Mouse (Mus musculus) small intestine, adult 2 months (tissue): Measurements from ENCODE around the gene Tedc1. TPM values are rescaled to one million over a fixed set of nuclear protein-coding genes. Genes with fewer than 3 reads are reported as not detected.

Source experiments
- H3K27ac ChIP-seq: fragments of 200-500 bp; 2 replicates; pipeline ENCODE4 v1.5.1; 2012; ENCODE audit warnings: low read depth, low read length, control low read depth, inconsistent platforms; ENCODE audit not compliant: insufficient read depth
- H3K27me3 ChIP-seq: fragments of 200-500 bp; 2 replicates; pipeline ENCODE4 v1.6.1; 2012; ENCODE audit warnings: mild to moderate bottlenecking, moderate library complexity, low read length, inconsistent platforms; ENCODE audit not compliant: control insufficient read depth, insufficient read depth
- H3K36me3 ChIP-seq: fragments of 200-500 bp; 2 replicates; pipeline ENCODE4 v1.6.1; 2012; ENCODE audit warnings: mild to moderate bottlenecking, low read length, control low read depth, inconsistent platforms; ENCODE audit not compliant: control insufficient read depth, insufficient read depth
- H3K4me1 ChIP-seq: fragments of 200-500 bp; 2 replicates; pipeline ENCODE4 v1.6.1; 2012; ENCODE audit warnings: low read length, inconsistent platforms, mixed read lengths; ENCODE audit not compliant: control insufficient read depth, insufficient read depth, insufficient read length
- H3K4me3 ChIP-seq: fragments of 200-500 bp; 2 replicates; pipeline ENCODE4 v1.5.1; 2012; ENCODE audit warnings: low read depth, mild to moderate bottlenecking, control low read depth, inconsistent platforms, low read length, moderate library complexity
- CTCF ChIP-seq: fragments of 200-500 bp; IDR thresholded peaks from 2 replicates; pipeline ENCODE4 v1.5.1; 2012; ENCODE audit warnings: low read depth, mild to moderate bottlenecking, control low read depth, inconsistent platforms, low read length, moderate library complexity, mixed read lengths; ENCODE audit not compliant: insufficient replicate concordance, insufficient read length; ENCODE audit errors: extremely low read depth
- POLR2A ChIP-seq: fragments of 200-500 bp; IDR thresholded peaks from 2 replicates; pipeline ENCODE4 v1.6.1; 2012; ENCODE audit warnings: low read depth, mild to moderate bottlenecking, control low read depth, inconsistent platforms, low read length, moderate library complexity
- WGBS: fragments of 180-500 bp; shearing (Covaris S2); methylation state at CpG from one replicate; pipeline ENCODE4 v1.1.7; 2018; 5-methylcytosine and 5-hydroxymethylcytosine counted together
- polyA plus RNA-seq: library from polyadenylated mRNA; depleted of rRNA; stranded (reverse); fragments of >200 nt; gene quantifications from 2 replicates; pipeline ENCODE4 v1.2.3, GENCODE M21; 2012; rRNA removed

Tedc1 gene
- polyA plus RNA-seq, 1 experiment = 18.3 TPM

DNA sequence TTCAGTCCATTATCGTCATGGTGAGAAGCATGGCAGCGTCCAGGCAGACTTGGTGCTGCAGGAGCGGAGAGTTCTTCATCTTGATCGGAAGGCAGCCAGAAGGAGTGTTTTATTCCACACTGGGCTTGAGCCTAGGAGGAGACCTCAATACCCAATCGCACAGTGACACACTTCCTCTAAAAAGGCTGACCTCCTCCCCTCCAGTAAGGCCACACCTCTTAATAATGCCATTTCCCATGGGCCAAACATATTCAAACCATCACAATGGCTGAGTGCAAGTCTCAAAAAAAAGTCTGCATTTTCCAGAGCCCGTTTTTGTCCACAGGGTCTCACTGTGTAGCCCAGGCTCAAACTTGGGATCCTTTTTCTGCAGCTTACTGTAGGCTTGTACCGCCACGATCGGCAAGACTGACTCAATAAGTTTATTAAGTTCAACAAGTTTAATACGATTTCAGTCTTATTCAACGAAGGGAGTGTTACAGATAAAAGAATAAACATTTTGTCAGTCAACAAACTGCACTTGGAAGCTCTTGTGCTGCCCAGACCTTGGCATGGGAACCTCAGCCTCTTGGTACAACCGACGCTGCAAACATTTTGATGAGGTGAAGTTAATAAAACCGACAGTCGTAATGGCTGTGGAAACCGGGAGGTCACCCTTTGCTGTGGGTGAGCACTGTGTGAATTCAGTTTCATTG, 58.9 kb downstream of the Tedc1 start:
- Histone ChIP-seq H3K4me1 (no peaks in the 10 kb centered on the region), H3K27ac (no peak overlapping the region), H3K27me3 (no peaks in the 10 kb centered on the region), H3K4me3 (no peak overlapping the region), H3K36me3 (no peaks in the 10 kb centered on the region)
- TF ChIP-seq CTCF (no peak), POLR2A (no peak)
- 83% methylated on average over 16 of the region's 16 CpGs for WGBS

Other genes with a start within 250 kb of the Tedc1 start
- gene Jag2, start 226.6 kb upstream of the Tedc1 start, polyA plus RNA-seq = 6.2 and 9.1 TPM in 2 replicates
- gene Nudt14, start 214.3 kb upstream of the Tedc1 start, polyA plus RNA-seq = 40.8 and 42.4 TPM in 2 replicates
- 116 and 206 TPM in 2 replicates for gene Btbd6, start 179.9 kb upstream of the Tedc1 start, polyA plus RNA-seq
- gene Brf1, start 155.7 kb upstream of the Tedc1 start, polyA plus RNA-seq = 43.7 and 95.6 TPM in 2 replicates
- gene Pacs2, start 141.9 kb upstream of the Tedc1 start, polyA plus RNA-seq = 16.0 and 27.0 TPM in 2 replicates
- not detected in 2 replicates for gene Tex22, start 81.9 kb upstream of the Tedc1 start, polyA plus RNA-seq
- gene Mta1, start 58.1 kb upstream of the Tedc1 start, polyA plus RNA-seq = 23.9 and 47.6 TPM in 2 replicates
- 73.8 and 86.3 TPM in 2 replicates for gene Crip2, start 16.2 kb upstream of the Tedc1 start, polyA plus RNA-seq
- 4,805 and 16,576 TPM in 2 replicates for gene Crip1, start 10.1 kb upstream of the Tedc1 start, polyA plus RNA-seq
- gene Tmem121, start 29.5 kb downstream of the Tedc1 start, polyA plus RNA-seq = 1.8 and 2.4 TPM in 2 replicates